Mouse (Mus musculus): ENCODE data around the gene Scgb3a1. TPM values are rescaled to one million over a fixed set of nuclear protein-coding genes. Genes with fewer than 3 reads are reported as not detected.

Scgb3a1 gene
- total RNA-seq, 2 experiments from 2014 or later, result not detected

DNA sequence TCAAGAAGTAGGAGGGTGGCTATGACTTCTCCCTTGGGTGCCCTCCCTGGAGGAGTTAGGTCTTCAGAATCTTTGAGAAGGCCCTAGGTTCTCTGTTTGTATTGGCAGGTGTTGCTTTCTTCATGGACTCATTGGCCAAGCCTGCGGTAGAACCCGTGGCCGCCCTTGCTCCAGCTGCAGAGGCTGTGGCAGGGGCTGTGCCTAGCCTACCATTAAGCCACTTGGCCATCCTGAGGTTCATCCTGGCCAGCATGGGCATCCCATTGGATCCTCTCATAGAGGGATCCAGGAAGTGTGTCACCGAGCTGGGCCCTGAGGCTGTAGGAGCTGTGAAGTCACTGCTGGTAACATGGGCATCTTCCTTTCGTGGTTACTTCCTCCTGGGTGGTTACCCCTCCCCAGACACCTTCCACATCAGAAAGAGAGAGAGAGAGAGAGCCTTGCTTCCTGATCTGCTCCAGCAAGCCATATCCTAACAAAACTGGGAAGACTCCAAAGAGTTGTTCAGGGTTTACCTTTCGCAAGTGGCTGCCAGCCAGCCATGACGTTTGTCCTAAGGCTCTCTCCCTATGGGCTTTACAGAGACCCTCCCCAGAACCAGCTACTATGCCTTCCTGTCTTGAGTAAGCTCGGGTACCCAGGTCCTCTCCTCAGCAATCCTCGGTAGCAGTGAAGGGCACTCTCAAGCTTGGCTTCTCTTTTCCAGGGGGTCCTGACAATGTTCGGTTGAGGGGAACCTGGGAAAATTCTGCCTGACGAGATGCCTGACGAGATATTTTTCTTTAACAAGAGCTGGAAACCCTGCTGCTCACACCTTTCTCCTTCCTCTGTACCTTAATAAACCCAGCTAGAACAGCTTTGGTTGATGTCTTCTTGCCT, 1.1 kb downstream of the Scgb3a1 start:
- Histone ChIP-seq H3K27ac (no peak overlapping the region), H3K4me3 (no peak overlapping the region)
- no peak for DNase-seq (ENCODE audit: low spot score in 2 of 2)
- no peak for TF ChIP-seq CTCF (conservative IDR thresholded peaks at IDR 0.05)

DNA sequence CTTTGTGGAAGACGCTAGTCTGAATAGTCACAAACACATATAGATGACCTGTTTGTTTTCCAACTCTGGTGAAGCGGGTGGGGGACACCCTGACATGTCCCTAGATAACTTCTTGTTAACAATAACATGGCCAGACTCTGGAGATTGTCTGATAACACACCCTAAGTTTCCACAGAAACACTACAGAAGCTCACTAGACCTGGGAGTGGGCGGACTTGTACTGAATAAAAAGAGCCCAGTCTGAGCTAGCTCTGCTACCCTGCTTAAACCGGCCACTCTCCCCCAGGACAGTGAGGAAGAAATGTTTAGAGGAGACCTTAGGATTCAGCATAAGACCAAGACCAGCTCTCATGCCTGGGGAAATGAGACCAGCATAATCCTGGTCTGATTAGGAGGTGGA, 2.1 kb downstream of the Scgb3a1 start:
- no peak for DNase-seq (ENCODE audit: low spot score in 2 of 2)
- no peak for TF ChIP-seq CTCF (conservative IDR thresholded peaks at IDR 0.05)
- Histone ChIP-seq H3K27ac (no peak overlapping the region), H3K4me3 (no peak overlapping the region)

DNA sequence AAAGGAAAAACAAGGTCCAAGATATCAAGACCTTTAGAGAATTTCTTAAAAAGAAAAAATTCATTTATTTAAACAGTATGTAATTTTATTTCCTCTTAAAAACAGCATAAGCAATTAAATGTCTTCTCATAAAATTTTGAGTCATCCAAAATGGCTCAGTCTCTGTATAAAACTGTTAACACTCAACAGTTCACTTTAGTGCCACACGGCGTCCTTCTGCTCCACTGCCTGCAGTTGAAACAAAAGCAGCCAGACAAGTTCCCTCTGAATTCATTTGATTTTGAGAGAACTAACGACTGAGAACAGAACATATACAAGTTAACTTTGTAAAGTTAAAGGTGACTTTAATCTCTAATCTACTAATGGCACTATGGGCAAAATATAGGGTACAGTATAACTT, 10.0 kb downstream of the Scgb3a1 start:
- no peak overlapping the region for H3K27ac ChIP-seq
- DNase-seq (ENCODE audit: low spot score in 2 of 2), result peak in 1 of 2 experiments; percentile 41
- no peak overlapping the region for H3K4me3 ChIP-seq
- TF ChIP-seq CTCF (conservative IDR thresholded peaks at IDR 0.05), result peak; percentile 71

DNA sequence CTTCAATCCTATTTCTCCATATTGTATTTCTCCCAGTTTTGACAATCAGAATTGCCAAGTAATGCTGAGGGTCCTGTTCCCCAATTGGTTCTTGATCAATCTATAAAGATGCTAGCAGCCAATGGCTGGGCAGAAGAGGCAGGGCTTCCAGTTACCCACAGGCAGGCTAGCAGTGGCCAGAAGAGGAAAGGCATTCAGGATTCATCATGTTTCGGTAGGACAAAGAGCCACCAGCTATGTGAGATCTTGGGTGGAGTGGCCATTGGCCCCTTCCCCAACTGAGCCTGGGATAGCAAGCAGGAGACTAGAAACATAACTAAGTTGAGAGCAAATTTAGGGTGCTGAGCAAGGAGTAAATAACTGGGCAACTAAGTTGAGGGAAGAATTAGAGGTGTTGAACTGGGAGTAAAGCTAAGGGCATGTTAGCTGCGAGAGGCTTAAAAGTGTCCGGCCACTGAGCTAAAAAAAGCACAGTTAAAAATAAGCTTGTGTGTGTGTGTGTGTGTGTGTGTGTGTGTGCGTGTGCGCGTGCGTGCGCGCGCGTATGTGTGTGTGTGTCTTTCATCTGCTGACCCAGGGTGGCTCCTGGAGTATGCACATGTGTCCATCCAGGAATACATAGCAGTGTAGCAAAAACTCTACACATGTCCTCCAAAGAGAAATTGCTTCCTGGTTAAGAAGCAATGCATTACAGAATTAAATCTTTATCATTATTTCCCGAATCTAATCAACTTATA, 21.0 kb downstream of the Scgb3a1 start:
- no peak for TF ChIP-seq CTCF (conservative IDR thresholded peaks at IDR 0.05)
- H3K4me3 ChIP-seq, result no peak overlapping the region
- DNase-seq (ENCODE audit: low spot score in 2 of 2), result no peak
- H3K27ac ChIP-seq, result no peak overlapping the region

DNA sequence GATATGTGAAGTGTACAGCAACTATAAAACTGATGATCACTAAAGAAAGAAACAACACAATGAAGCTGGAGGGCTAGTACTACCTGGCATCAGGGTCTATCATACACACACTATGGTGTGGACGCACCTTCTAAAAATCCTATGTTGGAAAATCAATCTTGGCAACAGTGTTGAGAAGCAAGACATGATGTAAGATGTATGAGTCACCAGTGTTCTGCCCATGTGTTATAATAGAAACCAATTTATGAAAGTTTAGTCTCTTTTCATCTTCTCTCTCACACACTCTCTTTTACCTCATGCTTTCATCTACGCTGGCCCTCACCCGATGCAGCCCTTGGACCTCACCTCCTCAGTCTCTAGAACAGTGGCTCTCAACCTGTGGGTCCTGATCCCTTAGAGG, 31.6 kb downstream of the Scgb3a1 start:
- no peak for DNase-seq (ENCODE audit: low spot score in 2 of 2)
- TF ChIP-seq CTCF (conservative IDR thresholded peaks at IDR 0.05), result no peak
- no peak overlapping the region for H3K27ac ChIP-seq
- no peak overlapping the region for H3K4me3 ChIP-seq

DNA sequence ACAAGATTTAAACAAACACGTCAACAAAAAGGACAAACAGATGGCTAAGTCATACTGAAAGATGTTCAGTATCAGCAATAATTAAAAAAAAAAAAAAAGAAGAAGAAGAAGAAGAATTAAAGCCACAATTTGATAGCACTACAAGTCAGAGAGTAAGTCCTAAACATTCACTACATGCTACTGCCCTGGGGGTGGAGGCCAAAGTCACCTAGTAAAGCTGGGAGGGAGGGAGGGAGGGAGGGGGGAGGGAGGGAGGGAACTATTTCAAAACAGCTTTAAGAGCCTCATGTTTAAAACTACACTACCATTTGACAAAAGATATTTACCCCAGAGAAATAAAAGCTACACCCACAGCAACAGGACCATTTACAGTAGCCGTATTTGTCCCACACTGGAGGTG, 32.3 kb downstream of the Scgb3a1 start:
- TF ChIP-seq CTCF (conservative IDR thresholded peaks at IDR 0.05), result no peak
- H3K4me3 ChIP-seq, result no peak overlapping the region
- no peak for DNase-seq (ENCODE audit: low spot score in 2 of 2)
- H3K27ac ChIP-seq, result no peak overlapping the region

DNA sequence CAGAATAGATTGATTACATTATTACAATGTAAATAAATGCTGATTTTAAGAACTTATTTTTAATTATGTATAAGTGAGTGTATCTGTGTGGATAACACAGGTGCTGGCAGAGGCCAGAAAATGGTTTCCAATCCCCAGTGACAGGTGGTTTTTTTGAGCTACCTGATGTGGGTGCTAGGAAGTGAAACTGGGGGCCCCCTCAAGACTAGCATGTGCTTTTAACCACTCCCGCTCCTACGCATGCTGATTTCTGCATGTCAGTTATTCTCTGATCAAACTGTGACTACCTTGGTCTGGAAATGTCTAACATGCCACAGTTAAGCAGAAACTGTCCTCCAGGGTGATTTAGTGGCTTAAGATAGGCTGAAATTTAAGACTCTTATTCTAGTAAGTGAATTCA, 33.1 kb downstream of the Scgb3a1 start:
- H3K27ac ChIP-seq, result no peak overlapping the region
- DNase-seq (ENCODE audit: low spot score in 2 of 2), result no peak
- TF ChIP-seq CTCF (conservative IDR thresholded peaks at IDR 0.05), result no peak
- H3K4me3 ChIP-seq, result no peak overlapping the region

DNA sequence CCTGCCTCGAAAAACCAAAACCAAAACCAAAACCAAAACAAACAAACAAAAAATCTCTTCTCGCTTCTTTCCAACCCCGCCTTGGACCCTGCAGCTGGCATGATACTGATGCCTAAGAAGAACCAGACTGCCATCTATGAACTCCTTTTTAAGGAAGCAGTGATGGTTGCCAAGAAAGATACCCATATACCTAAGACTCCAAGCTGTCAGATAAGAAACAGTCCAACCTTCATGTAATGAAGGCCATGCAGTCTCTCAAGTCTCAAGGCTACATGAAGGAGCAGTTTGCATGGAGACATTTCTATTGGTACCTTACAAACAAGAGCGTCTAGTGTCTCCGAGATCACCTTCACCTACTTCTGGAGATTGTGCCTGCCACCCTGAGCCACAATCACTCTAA, 34.4 kb downstream of the Scgb3a1 start:
- no peak for TF ChIP-seq CTCF (conservative IDR thresholded peaks at IDR 0.05)
- DNase-seq (ENCODE audit: low spot score in 2 of 2), result no peak

DNA sequence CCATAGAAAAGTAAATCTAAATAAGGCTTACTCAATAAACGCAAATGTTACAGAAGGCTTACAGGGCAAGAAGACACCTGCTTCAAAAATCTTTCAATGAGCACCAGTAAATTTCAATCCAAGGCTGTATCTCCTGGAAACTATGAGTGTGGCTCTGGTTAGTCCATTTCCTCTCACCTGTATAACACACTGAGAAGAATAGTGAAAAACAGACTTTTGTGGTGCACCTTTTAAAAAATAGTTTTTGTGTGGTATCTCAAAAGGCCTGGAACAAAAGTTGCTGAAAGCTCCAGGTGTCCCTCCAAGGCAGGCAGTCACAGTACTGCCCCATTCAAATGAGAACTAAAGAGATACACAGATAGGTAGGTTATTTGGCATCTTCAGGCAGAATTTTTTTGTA, 35.7 kb downstream of the Scgb3a1 start:
- no peak for DNase-seq (ENCODE audit: low spot score in 2 of 2)
- no peak overlapping the region for H3K27ac ChIP-seq
- TF ChIP-seq CTCF (conservative IDR thresholded peaks at IDR 0.05), result no peak
- no peak overlapping the region for H3K4me3 ChIP-seq

More for the DNA sequence above, 34.4 kb downstream of the Scgb3a1 start:
- no peak overlapping the region for H3K27ac ChIP-seq
- H3K4me3 ChIP-seq, result no peak overlapping the region

DNA sequence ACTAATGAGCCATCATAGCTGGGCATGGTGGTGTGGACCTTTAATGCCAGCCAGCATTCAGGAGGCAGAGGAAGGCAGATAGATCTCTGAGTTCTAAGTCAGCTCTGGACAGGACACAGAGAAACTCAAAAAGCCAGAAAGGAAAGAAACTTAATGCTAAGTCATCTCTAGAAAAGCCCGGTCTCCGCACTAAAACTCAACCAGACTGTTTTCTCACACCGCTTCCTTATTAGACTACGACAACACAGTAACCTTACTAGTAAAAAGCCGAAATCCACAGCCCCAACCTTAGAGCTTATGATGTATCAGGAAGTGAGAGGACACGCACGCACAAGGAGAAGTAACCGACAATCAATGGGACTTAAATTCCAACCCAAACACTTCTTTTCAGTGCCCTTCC, 38.6 kb downstream of the Scgb3a1 start:
- no peak for TF ChIP-seq CTCF (conservative IDR thresholded peaks at IDR 0.05)
- Histone ChIP-seq H3K4me3 (no peak overlapping the region), H3K27ac (no peak overlapping the region)
- DNase-seq (ENCODE audit: low spot score in 2 of 2), result no peak

DNA sequence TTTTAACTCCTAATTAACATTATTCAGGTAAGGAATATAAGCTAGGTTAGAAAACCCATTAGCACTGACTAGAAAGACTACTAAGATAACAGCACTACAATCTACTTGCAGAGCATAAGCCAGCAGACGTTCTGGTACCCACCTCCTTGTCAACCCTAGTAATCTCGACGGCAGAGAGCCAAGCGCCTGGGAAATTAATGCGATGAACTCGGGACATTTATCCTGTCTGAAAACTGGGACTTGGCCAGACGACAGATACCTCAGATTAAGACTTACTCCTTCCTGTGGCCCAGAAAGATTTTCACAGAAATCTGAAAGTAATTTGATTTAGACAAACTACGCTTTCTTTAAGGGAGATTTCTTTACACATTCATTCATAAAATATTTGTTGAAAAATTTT, 41.4 kb downstream of the Scgb3a1 start:
- Histone ChIP-seq H3K4me3 (no peak overlapping the region), H3K27ac (no peak overlapping the region)
- no peak for DNase-seq (ENCODE audit: low spot score in 2 of 2)
- TF ChIP-seq CTCF (conservative IDR thresholded peaks at IDR 0.05), result no peak

DNA sequence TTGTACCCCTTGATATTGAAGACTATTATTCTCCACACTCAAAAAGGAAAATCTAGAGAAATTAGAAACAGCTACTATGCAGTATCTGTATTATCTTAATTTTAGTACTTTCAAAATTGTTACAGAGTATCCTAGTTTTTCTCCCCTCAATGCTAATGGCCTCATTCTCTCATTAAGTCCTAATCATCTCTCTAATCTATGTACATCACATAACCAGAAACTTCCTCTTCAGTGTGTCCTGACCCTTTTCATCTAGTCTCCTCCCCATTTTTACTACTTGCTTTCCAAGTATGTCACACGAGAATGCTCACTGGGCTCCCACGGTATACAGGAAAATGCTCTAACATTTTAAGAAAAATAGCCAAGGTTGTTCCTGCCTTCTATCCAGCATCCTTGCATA, 44.4 kb downstream of the Scgb3a1 start:
- H3K4me3 ChIP-seq, result no peak overlapping the region
- no peak overlapping the region for H3K27ac ChIP-seq
- no peak for TF ChIP-seq CTCF (conservative IDR thresholded peaks at IDR 0.05)
- no peak for DNase-seq (ENCODE audit: low spot score in 2 of 2)

DNA sequence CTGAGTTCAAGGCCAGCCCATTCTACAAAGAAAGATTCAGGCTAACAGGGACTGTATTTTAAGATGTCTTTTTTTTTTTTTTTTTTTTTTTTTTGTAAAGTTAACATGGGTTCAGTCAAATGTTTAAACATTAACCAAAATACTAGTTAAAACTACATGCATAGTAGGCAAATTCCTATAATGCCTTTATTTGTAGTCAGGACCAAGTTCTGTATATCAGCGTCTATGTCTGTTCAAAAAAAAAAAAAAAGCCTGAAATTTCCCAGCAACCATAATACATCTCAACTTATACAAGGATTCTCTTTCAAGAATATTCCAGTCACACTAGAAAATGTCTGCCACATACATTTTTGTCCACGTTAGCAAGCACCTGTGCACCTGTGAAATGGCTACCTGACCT, 47.3 kb downstream of the Scgb3a1 start:
- Histone ChIP-seq H3K27ac (no peak overlapping the region), H3K4me3 (peak overlapping the region; percentile 88)
- DNase-seq (ENCODE audit: low spot score in 2 of 2), result no peak
- TF ChIP-seq CTCF (conservative IDR thresholded peaks at IDR 0.05), result no peak
